Mouse (Mus musculus) limb, embryonic 14.5 days (tissue): Measurements from ENCODE around the gene Larp1. TPM values are rescaled to one million over a fixed set of nuclear protein-coding genes. Genes with fewer than 3 reads are reported as not detected.

Source experiments
- ATAC-seq: fragments of 200-750 bp; cut with Nextera tagmentation; 2 replicates; pipeline ENCODE4 v1.8.0; 2017; ENCODE audit warnings: low read depth, moderate number of reproducible peaks, moderate TSS enrichment; ENCODE audit not compliant: low FRiP score
- DNase-seq: peaks from one replicate; pipeline ENCODE4 v3.0.0-alpha.2; 2015; ENCODE audit warnings: low spot score
- H3K27ac ChIP-seq: fragments of 300-500 bp; sonication (generic); replicated peaks from 2 replicates; pipeline ENCODE4 v1.5.1; 2014; ENCODE audit warnings: low read depth, mild to moderate bottlenecking, low read length, moderate library complexity, mixed read lengths
- H3K27me3 ChIP-seq: fragments of 300-500 bp; sonication (generic); 2 replicates; pipeline ENCODE4 v1.6.1; 2014; ENCODE audit warnings: low read length, mixed read lengths; ENCODE audit not compliant: control insufficient read depth, insufficient read depth
- H3K36me3 ChIP-seq: fragments of 300-500 bp; sonication (generic); 2 replicates; pipeline ENCODE4 v1.6.1; 2014; ENCODE audit warnings: mild to moderate bottlenecking, low read length, moderate library complexity, mixed read lengths; ENCODE audit not compliant: control insufficient read depth, insufficient read depth
- H3K4me1 ChIP-seq: fragments of 300-500 bp; sonication (generic); 2 replicates; pipeline ENCODE4 v1.6.1; 2014; ENCODE audit warnings: antibody characterized with exemption, low read length, mixed read lengths; ENCODE audit not compliant: control insufficient read depth, insufficient read depth
- H3K4me2 ChIP-seq: fragments of 300-500 bp; sonication (generic); replicated peaks from 2 replicates; pipeline ENCODE4 v1.6.1; 2014; ENCODE audit warnings: low read depth, mild to moderate bottlenecking, low read length, moderate library complexity; ENCODE audit not compliant: severe bottlenecking
- H3K4me3 ChIP-seq: fragments of 300-500 bp; sonication (generic); replicated peaks from 2 replicates; pipeline ENCODE4 v1.5.1; 2014; ENCODE audit warnings: low read length
- H3K9ac ChIP-seq: fragments of 300-500 bp; sonication (generic); 2 replicates; pipeline ENCODE4 v1.6.1; 2014; ENCODE audit warnings: mild to moderate bottlenecking, low read depth, low read length, moderate library complexity; ENCODE audit not compliant: severe bottlenecking
- H3K9me3 ChIP-seq: fragments of 300-500 bp; sonication (generic); 2 replicates; pipeline ENCODE4 v1.6.1; 2016; ENCODE audit warnings: low read length; ENCODE audit not compliant: control insufficient read depth
- POLR2A ChIP-seq: fragments of 200-500 bp; IDR thresholded peaks from 2 replicates; pipeline ENCODE4 v1.8.0; 2012; ENCODE audit warnings: inconsistent platforms, mild to moderate bottlenecking, moderate library complexity, borderline replicate concordance; ENCODE audit not compliant: insufficient read depth, insufficient read length; ENCODE audit errors: extremely low read depth
- WGBS: fragments of 180-500 bp; shearing (Covaris S2); extraction: QIAGEN DNeasy Blood & Tissue Kit; methylation state at CpG from one replicate; pipeline ENCODE4 v1.1.7; 2014; 5-methylcytosine and 5-hydroxymethylcytosine counted together
- polyA plus RNA-seq, 2 experiments: library from polyadenylated mRNA; depleted of rRNA in 1 of 2; stranded (reverse) in 1 of 2; unstranded in 1 of 2; fragments of >200 nt; fragmentation: Nextera tagmentation in 1 of 2; extraction: Ambion mirVana in 1 of 2; gene quantifications; 2 replicates each; pipeline versions ENCODE4 v1.2.1 to v1.2.3; 2012 to 2014

The Larp1 gene
- polyA plus RNA-seq, 2 experiments = 24.7 to 46.4 TPM

GRCm38 (mm10) chr11:57977681-57978080 lies 31.2 kb upstream of the Larp1 start:
- H3K4me3 ChIP-seq = no peak overlapping the region
- no peak overlapping the region for H3K9ac ChIP-seq
- H3K27me3 ChIP-seq = no peaks in the 10 kb centered on the region
- H3K9me3 ChIP-seq = no peaks in the 10 kb centered on the region
- DNase-seq (no peak), ATAC-seq (no peak)
- H3K4me2 ChIP-seq = no peak overlapping the region
- H3K36me3 ChIP-seq = no peaks in the 10 kb centered on the region
- no peak overlapping the region for H3K27ac ChIP-seq
- TF ChIP-seq POLR2A = no peak
- WGBS = 90% methylated on average over 1 of the region's 1 CpGs
- H3K4me1 ChIP-seq = no peaks in the 10 kb centered on the region

GRCm38 (mm10) chr11:57979621-57980020 lies 29.2 kb upstream of the Larp1 start:
- H3K4me3 ChIP-seq = no peak overlapping the region
- H3K4me1 ChIP-seq = no peaks in the 10 kb centered on the region
- WGBS = 80% methylated on average over 6 of the region's 6 CpGs
- no peaks in the 10 kb centered on the region for H3K9me3 ChIP-seq
- H3K36me3 ChIP-seq = no peaks in the 10 kb centered on the region
- no peaks in the 10 kb centered on the region for H3K27me3 ChIP-seq
- no peak for TF ChIP-seq POLR2A
- ATAC-seq (no peak), DNase-seq (no peak)
- no peak overlapping the region for H3K4me2 ChIP-seq
- H3K9ac ChIP-seq = no peak overlapping the region
- H3K27ac ChIP-seq = no peak overlapping the region

GRCm38 (mm10) chr11:57981083-57981809 lies 27.6 kb upstream of the Larp1 start:
- Histone ChIP-seq H3K4me3 (no peak overlapping the region), H3K9ac (no peak overlapping the region), H3K4me1 (no peaks in the 10 kb centered on the region), H3K27ac (no peak overlapping the region), H3K9me3 (no peaks in the 10 kb centered on the region), H3K27me3 (no peaks in the 10 kb centered on the region), H3K4me2 (no peak overlapping the region), H3K36me3 (no peaks in the 10 kb centered on the region)
- TF ChIP-seq POLR2A = no peak
- no peak for ATAC-seq
- 81% methylated on average over 12 of the region's 12 CpGs for WGBS
- DNase-seq = no peak

GRCm38 (mm10) chr11:57983480-57984342 lies 25.2 kb upstream of the Larp1 start:
- Histone ChIP-seq H3K4me1 (no peaks in the 10 kb centered on the region), H3K36me3 (no peaks in the 10 kb centered on the region), H3K4me2 (no peak overlapping the region), H3K4me3 (no peak overlapping the region), H3K9ac (no peak overlapping the region), H3K27me3 (no peaks in the 10 kb centered on the region), H3K9me3 (no peaks in the 10 kb centered on the region), H3K27ac (no peak overlapping the region)
- no peak for TF ChIP-seq POLR2A
- 46% methylated on average over 16 of the region's 16 CpGs for WGBS
- peak; percentile 11 for DNase-seq
- no peak for ATAC-seq

GRCm38 (mm10) chr11:57984343-57984666 lies 24.6 kb upstream of the Larp1 start:
- Histone ChIP-seq H3K4me1 (no peaks in the 10 kb centered on the region), H3K9ac (no peak overlapping the region), H3K9me3 (no peaks in the 10 kb centered on the region), H3K4me2 (no peak overlapping the region), H3K36me3 (no peaks in the 10 kb centered on the region), H3K27ac (no peak overlapping the region), H3K4me3 (no peak overlapping the region), H3K27me3 (no peaks in the 10 kb centered on the region)
- TF ChIP-seq POLR2A = no peak
- ATAC-seq (no peak), DNase-seq (no peak)
- WGBS = 66% methylated on average over 3 of the region's 3 CpGs
